Mouse (Mus musculus) ES-Bruce4 (cell line): ENCODE measurements at regions not wholly inside any gene's neighbourhood (a gene's known extent, or its start where the extent isn't known, plus 50 kb on each side); places are given as distances from the start of the nearest gene placed in this dataset.

ENCODE experiments used
- H3K27ac ChIP-seq: 2 replicates; pipeline ENCODE4 v1.5.1; 2012; ENCODE audit warnings: low read length, inconsistent platforms; ENCODE audit not compliant: insufficient read depth
- H3K27me3 ChIP-seq: 2 replicates; pipeline ENCODE4 v1.6.1; 2012; ENCODE audit warnings: mild to moderate bottlenecking, low read length, inconsistent platforms; ENCODE audit not compliant: control insufficient read depth, poor library complexity, insufficient read depth, severe bottlenecking
- H3K36me3 ChIP-seq: 2 replicates; pipeline ENCODE4 v1.6.1; 2012; ENCODE audit warnings: inconsistent platforms, mild to moderate bottlenecking, low read length, moderate library complexity; ENCODE audit not compliant: control insufficient read depth, poor library complexity, insufficient read depth, severe bottlenecking
- H3K4me1 ChIP-seq: one replicate; pipeline ENCODE4 v1.8.1; 2011; ENCODE audit warnings: low read length; ENCODE audit not compliant: control insufficient read depth, insufficient read depth
- H3K4me3 ChIP-seq: 2 replicates; pipeline ENCODE4 v1.5.1; 2011; ENCODE audit warnings: low read depth, mild to moderate bottlenecking, low read length
- H3K9ac ChIP-seq: 2 replicates; pipeline ENCODE4 v1.6.1; 2012; ENCODE audit warnings: low read depth, mild to moderate bottlenecking, inconsistent platforms; ENCODE audit not compliant: poor library complexity, severe bottlenecking
- H3K9me3 ChIP-seq: replicated peaks from 2 replicates; pipeline ENCODE4 v1.6.1; 2012; ENCODE audit warnings: mild to moderate bottlenecking, low read length, inconsistent platforms; ENCODE audit not compliant: control insufficient read depth, poor library complexity, insufficient read depth, severe bottlenecking
- CTCF ChIP-seq: IDR thresholded peaks from one replicate; pipeline ENCODE4 v1.8.1; 2011; ENCODE audit warnings: low read depth, low read length
- EP300 ChIP-seq: IDR thresholded peaks from 2 replicates; pipeline ENCODE4 v1.6.1; 2011; ENCODE audit warnings: low read depth, low read length; ENCODE audit not compliant: insufficient read depth
- POLR2A ChIP-seq: IDR thresholded peaks from one replicate; pipeline ENCODE4 v1.8.1; 2011; ENCODE audit warnings: low read length; ENCODE audit not compliant: insufficient read depth

GRCm38 (mm10) chr15:88214286-88214685 is 385.8 kb upstream of the Zdhhc25 start:
- no peaks in the 10 kb centered on the region for H3K27me3 ChIP-seq
- H3K4me1 ChIP-seq: no peaks in the 10 kb centered on the region
- H3K9me3 ChIP-seq: no peaks in the 10 kb centered on the region
- no peaks in the 10 kb centered on the region for H3K36me3 ChIP-seq
- H3K4me3 ChIP-seq: no peak overlapping the region
- H3K9ac ChIP-seq: no peak overlapping the region
- TF ChIP-seq EP300 (no peak), CTCF (no peak), POLR2A (no peak)
- no peak overlapping the region for H3K27ac ChIP-seq

- TF ChIP-seq CTCF: no peak
- TF ChIP-seq POLR2A: no peak
- no peak for TF ChIP-seq EP300
- H3K9me3 ChIP-seq: no peaks in the 10 kb centered on the region
- H3K4me3 ChIP-seq: no peak overlapping the region
- no peak overlapping the region for H3K27ac ChIP-seq
- no peaks in the 10 kb centered on the region for H3K36me3 ChIP-seq
- no peak overlapping the region for H3K9ac ChIP-seq
- H3K4me1 ChIP-seq: no peaks in the 10 kb centered on the region
- H3K27me3 ChIP-seq: no peaks in the 10 kb centered on the region
Measured at GRCm38 (mm10) chr15:88229456-88229855, 370.6 kb upstream of the Zdhhc25 start.

GRCm38 (mm10) chr15:88244606-88245005 is 355.5 kb upstream of the Zdhhc25 start:
- Histone ChIP-seq H3K9ac (no peak overlapping the region), H3K36me3 (no peaks in the 10 kb centered on the region), H3K9me3 (no peaks in the 10 kb centered on the region), H3K4me3 (no peak overlapping the region), H3K27ac (no peak overlapping the region), H3K4me1 (no peaks in the 10 kb centered on the region), H3K27me3 (no peaks in the 10 kb centered on the region)
- TF ChIP-seq EP300 (no peak), POLR2A (no peak), CTCF (no peak)

DNA sequence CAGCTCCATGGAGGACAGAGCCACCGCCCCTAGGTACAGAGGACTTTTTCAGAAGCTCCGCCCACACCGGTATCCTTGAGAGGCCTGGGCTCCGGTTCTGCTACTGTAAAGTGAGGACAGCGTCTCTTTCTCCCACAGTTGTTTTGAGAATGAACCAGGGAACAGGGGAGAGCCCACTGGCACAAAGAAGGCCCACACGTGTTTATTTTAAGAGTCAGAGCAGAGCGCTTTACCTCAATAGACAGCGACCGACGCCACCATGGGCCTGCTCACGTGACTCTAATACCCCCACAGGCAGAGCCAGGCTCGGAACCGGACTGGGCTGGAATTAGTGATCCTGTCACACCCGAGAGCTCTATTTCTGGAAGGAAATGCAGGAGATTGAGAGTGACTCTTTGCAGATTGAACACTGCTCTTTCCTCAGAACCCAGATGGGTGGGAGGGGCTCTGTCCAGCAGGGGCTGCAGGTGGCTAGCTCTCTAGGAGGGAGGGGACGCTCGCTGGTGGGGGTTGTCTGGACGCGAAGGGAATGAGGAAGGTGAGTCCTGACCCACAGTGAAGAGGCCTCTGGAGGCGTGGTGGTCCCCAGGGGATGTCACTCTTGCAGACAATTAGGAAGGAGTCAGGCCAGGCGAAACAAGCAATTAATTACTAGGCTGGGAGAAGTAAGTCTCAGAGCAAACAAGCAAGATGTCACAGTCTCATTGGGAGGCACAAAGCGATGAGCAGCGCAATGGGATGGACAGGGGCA is 354.4 kb upstream of the Zdhhc25 start:
- H3K36me3 ChIP-seq: no peaks in the 10 kb centered on the region
- H3K27ac ChIP-seq: no peak overlapping the region
- H3K9ac ChIP-seq: no peak overlapping the region
- H3K27me3 ChIP-seq: no peaks in the 10 kb centered on the region
- TF ChIP-seq CTCF (no peak), POLR2A (no peak), EP300 (no peak)
- H3K4me1 ChIP-seq: no peaks in the 10 kb centered on the region
- H3K9me3 ChIP-seq: no peaks in the 10 kb centered on the region
- no peak overlapping the region for H3K4me3 ChIP-seq

GRCm38 (mm10) chr15:88247974-88248625 is 352.0 kb upstream of the Zdhhc25 start:
- Histone ChIP-seq H3K4me3 (no peak overlapping the region), H3K9ac (no peak overlapping the region), H3K4me1 (no peaks in the 10 kb centered on the region), H3K27me3 (no peaks in the 10 kb centered on the region), H3K27ac (no peak overlapping the region), H3K9me3 (no peaks in the 10 kb centered on the region), H3K36me3 (no peaks in the 10 kb centered on the region)
- TF ChIP-seq POLR2A: no peak
- peak; percentile 85 for TF ChIP-seq CTCF
- no peak for TF ChIP-seq EP300

GRCm38 (mm10) chr15:88288051-88288450 is 312.1 kb upstream of the Zdhhc25 start:
- Histone ChIP-seq H3K27ac (no peak overlapping the region), H3K4me1 (no peaks in the 10 kb centered on the region), H3K9ac (no peak overlapping the region), H3K27me3 (no peaks in the 10 kb centered on the region), H3K9me3 (no peaks in the 10 kb centered on the region), H3K36me3 (no peaks in the 10 kb centered on the region), H3K4me3 (no peak overlapping the region)
- TF ChIP-seq CTCF (no peak), EP300 (no peak), POLR2A (no peak)
